Mouse (Mus musculus): ENCODE data around the gene Nosip. TPM values are rescaled to one million over a fixed set of nuclear protein-coding genes. Genes with fewer than 3 reads are reported as not detected.

Gene Nosip
- polyA plus RNA-seq, 1 experiment, result 115 TPM

DNA sequence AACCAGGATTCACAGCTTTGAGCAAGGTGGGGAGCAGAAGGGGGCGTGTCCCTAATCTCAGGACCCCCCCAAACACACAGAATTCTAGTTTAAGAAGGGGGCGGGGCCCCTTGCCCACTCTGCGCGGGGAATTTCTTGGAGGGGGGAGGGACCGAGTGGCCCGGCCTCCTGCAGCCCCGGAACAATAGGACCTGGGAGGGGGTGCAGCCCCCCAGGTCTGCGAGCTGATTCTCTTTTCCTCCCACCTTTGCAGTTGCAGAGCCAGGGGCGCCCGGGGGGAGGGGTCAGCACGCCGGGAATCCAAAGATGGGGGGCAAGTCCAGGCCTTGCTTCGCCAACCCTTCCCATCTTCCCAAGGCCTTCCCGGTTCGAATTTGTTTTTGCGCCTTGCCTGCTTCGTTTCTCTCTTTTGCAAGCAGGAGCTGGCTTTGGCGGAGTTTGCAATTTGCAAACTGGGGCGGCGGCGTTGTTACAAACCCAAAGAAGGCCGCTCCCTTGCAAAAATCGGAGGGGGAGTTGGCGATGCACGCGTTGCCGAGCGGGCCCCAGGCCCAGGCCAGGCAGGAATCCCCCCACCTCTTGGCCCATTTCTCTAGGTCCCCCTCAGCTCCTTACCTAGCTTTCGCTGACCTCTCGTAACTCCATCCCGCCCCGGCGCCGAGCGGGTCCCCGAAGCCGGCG lies 9.9 kb upstream of the Nosip start:
- no peak for TF ChIP-seq POLR2A (IDR thresholded peaks at IDR 0.05; ENCODE audit: control insufficient read depth, low read depth, low read length)
- no peak for TF ChIP-seq CTCF (IDR thresholded peaks at IDR 0.05; ENCODE audit: control insufficient read depth, insufficient read depth, insufficient replicate concordance, low read depth, low read length)

GRCm38 (mm10) chr7:45052862-45053116 lies 9.4 kb upstream of the Nosip start, which contains the start of gene Prr12:
Gene Prr12 (minus strand): TSS chr7:45052881.
- Histone ChIP-seq H3K27ac (ENCODE audit: control insufficient read depth, insufficient read depth, low read depth, low read length) (peak within 1 kb of the TSS; percentile 78), H3K36me3 (ENCODE audit: control insufficient read depth, insufficient read depth, low read length) (no peaks in the 10 kb centered on the region), H3K27me3 (ENCODE audit: control insufficient read depth, insufficient read depth, low read length) (no peaks in the 10 kb centered on the region), H3K4me1 (ENCODE audit: control insufficient read depth, insufficient read depth, low read length) (peaks cover 25% of the 10 kb centered on the region), H3K4me3 (ENCODE audit: control insufficient read depth, low read depth, low read length) (peak within 1 kb of the TSS; percentile 83)
- TF ChIP-seq CTCF (IDR thresholded peaks at IDR 0.05; ENCODE audit: control insufficient read depth, insufficient read depth, insufficient replicate concordance, low read depth, low read length) (no peak), POLR2A (IDR thresholded peaks at IDR 0.05; ENCODE audit: control insufficient read depth, low read depth, low read length) (no peak)

More for the DNA sequence above, 9.9 kb upstream of the Nosip start:
- H3K36me3 ChIP-seq (ENCODE audit: control insufficient read depth, insufficient read depth, low read length), result no peaks in the 10 kb centered on the region
- H3K27ac ChIP-seq (ENCODE audit: control insufficient read depth, insufficient read depth, low read depth, low read length), result peak overlapping the region; percentile 78
- peaks cover 25% of the 10 kb centered on the region for H3K4me1 ChIP-seq (ENCODE audit: control insufficient read depth, insufficient read depth, low read length)
- H3K4me3 ChIP-seq (ENCODE audit: control insufficient read depth, low read depth, low read length), result peak overlapping the region; percentile 83
- H3K27me3 ChIP-seq (ENCODE audit: control insufficient read depth, insufficient read depth, low read length), result no peaks in the 10 kb centered on the region

DNA sequence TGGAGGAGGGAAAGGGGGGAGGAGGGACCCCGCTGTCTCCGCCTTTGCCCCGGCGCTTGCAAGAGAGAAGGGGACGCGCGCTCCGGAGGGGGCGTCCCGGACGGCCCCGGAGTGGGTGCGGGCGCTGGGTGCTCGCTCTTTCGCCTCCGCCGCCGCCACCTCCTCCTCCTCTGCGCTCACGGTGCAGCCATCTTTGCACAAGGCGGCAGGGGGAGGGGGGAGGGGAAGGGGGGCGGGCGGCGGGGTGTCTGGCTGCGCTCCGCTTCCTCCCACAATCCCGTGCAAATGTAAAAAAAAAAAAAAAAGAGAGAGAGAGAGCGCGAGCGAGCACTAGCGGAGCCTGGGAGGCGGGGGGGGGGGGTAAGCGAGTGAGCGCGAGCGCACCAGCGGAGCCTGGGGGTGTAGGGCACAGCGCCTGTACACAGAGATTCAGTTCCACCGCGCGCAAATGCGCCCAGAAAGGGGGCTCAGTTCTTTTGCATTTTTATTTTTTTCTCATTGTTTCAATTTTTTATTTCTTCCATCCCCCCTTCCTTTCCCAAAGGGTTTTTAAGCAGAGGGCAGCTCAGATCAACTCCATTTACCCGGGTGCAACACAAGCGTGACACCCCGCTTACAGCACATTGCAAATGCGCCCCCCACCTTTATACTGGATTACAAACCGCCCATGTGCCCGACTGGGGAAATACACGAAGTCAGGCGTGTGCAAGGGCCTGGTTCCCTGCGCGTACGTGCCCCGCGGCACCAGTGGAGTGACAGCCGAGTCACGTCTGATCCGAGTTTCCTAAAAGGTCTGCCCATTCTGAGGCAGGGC lies 8.9 kb upstream of the Nosip start:
- H3K27ac ChIP-seq (ENCODE audit: control insufficient read depth, insufficient read depth, low read depth, low read length), result peak overlapping the region; percentile 72
- H3K36me3 ChIP-seq (ENCODE audit: control insufficient read depth, insufficient read depth, low read length), result no peaks in the 10 kb centered on the region
- no peaks in the 10 kb centered on the region for H3K27me3 ChIP-seq (ENCODE audit: control insufficient read depth, insufficient read depth, low read length)
- peaks cover 25% of the 10 kb centered on the region for H3K4me1 ChIP-seq (ENCODE audit: control insufficient read depth, insufficient read depth, low read length)
- TF ChIP-seq CTCF (IDR thresholded peaks at IDR 0.05; ENCODE audit: control insufficient read depth, insufficient read depth, insufficient replicate concordance, low read depth, low read length) (no peak), POLR2A (IDR thresholded peaks at IDR 0.05; ENCODE audit: control insufficient read depth, low read depth, low read length) (no peak)
- peak overlapping the region; percentile 80 for H3K4me3 ChIP-seq (ENCODE audit: control insufficient read depth, low read depth, low read length)

- Histone ChIP-seq H3K27ac (ENCODE audit: control insufficient read depth, insufficient read depth, low read depth, low read length) (peak overlapping the region; percentile 70), H3K4me3 (ENCODE audit: control insufficient read depth, low read depth, low read length) (peak overlapping the region; percentile 80), H3K36me3 (ENCODE audit: control insufficient read depth, insufficient read depth, low read length) (no peaks in the 10 kb centered on the region), H3K4me1 (ENCODE audit: control insufficient read depth, insufficient read depth, low read length) (peaks cover 30% of the 10 kb centered on the region), H3K27me3 (ENCODE audit: control insufficient read depth, insufficient read depth, low read length) (no peaks in the 10 kb centered on the region)
- peak; percentile 91 for TF ChIP-seq POLR2A (IDR thresholded peaks at IDR 0.05; ENCODE audit: control insufficient read depth, low read depth, low read length)
- TF ChIP-seq CTCF (IDR thresholded peaks at IDR 0.05; ENCODE audit: control insufficient read depth, insufficient read depth, insufficient replicate concordance, low read depth, low read length), result 0 out of 2 replicates have a peak, but pooled peaks have one; percentile 2
Measured at GRCm38 (mm10) chr7:45053931-45054510, 8.2 kb upstream of the Nosip start.

- Histone ChIP-seq H3K27me3 (ENCODE audit: control insufficient read depth, insufficient read depth, low read length) (no peaks in the 10 kb centered on the region), H3K36me3 (ENCODE audit: control insufficient read depth, insufficient read depth, low read length) (no peaks in the 10 kb centered on the region), H3K4me3 (ENCODE audit: control insufficient read depth, low read depth, low read length) (no peak overlapping the region), H3K4me1 (ENCODE audit: control insufficient read depth, insufficient read depth, low read length) (peaks cover 32% of the 10 kb centered on the region), H3K27ac (ENCODE audit: control insufficient read depth, insufficient read depth, low read depth, low read length) (peak overlapping the region; percentile 59; the same call in 1 of the 2 replicates)
- TF ChIP-seq POLR2A (IDR thresholded peaks at IDR 0.05; ENCODE audit: control insufficient read depth, low read depth, low read length) (no peak), CTCF (IDR thresholded peaks at IDR 0.05; ENCODE audit: control insufficient read depth, insufficient read depth, insufficient replicate concordance, low read depth, low read length) (no peak)
Measured at GRCm38 (mm10) chr7:45056329-45056971, 5.8 kb upstream of the Nosip start.

- Histone ChIP-seq H3K27me3 (ENCODE audit: control insufficient read depth, insufficient read depth, low read length) (no peaks in the 10 kb centered on the region), H3K36me3 (ENCODE audit: control insufficient read depth, insufficient read depth, low read length) (no peaks in the 10 kb centered on the region), H3K4me3 (ENCODE audit: control insufficient read depth, low read depth, low read length) (no peak overlapping the region), H3K4me1 (ENCODE audit: control insufficient read depth, insufficient read depth, low read length) (peaks cover 30% of the 10 kb centered on the region), H3K27ac (ENCODE audit: control insufficient read depth, insufficient read depth, low read depth, low read length) (peak overlapping the region; percentile 59; the same call in 1 of the 2 replicates)
- TF ChIP-seq POLR2A (IDR thresholded peaks at IDR 0.05; ENCODE audit: control insufficient read depth, low read depth, low read length), result no peak
- no peak for TF ChIP-seq CTCF (IDR thresholded peaks at IDR 0.05; ENCODE audit: control insufficient read depth, insufficient read depth, insufficient replicate concordance, low read depth, low read length)
Measured at GRCm38 (mm10) chr7:45056972-45057348, 5.3 kb upstream of the Nosip start.
